Mouse (Mus musculus): ENCODE results near the gene Akt1s1. TPM values are rescaled to one million over a fixed set of nuclear protein-coding genes. Genes with fewer than 3 reads are reported as not detected.
A peak's percentile ranks its signal among the peaks of the same experiment; 100 is the strongest.

Akt1s1 gene
- polyA plus RNA-seq, 1 experiment from 2014 or later: 32.0 TPM

- under 1% methylated on average over 57 of the region's 57 CpGs for WGBS (ENCODE audit: insufficient replicate concordance)
- peak; percentile 22 for ATAC-seq (ENCODE audit: low read depth)
- H3K4me3 ChIP-seq (replicated peaks): peak within 1 kb of the TSS; percentile 74
- peaks cover 63% of the 10 kb centered on the region for H3K4me1 ChIP-seq (replicated peaks)
- DNase-seq: peak; percentile 58
- H3K4me2 ChIP-seq: peak within 1 kb of the TSS; percentile 79
- peak within 1 kb of the TSS; percentile 95 for H3K27ac ChIP-seq
- H3K9ac ChIP-seq: peak within 1 kb of the TSS; percentile 91
- H3K27me3 ChIP-seq: no peaks in the 10 kb centered on the region
- H3K36me3 ChIP-seq: peaks cover 40% of the 10 kb centered on the region
- no peaks in the 10 kb centered on the region for H3K9me3 ChIP-seq (replicated peaks)
These were observed 32.2 kb upstream of the Akt1s1 start, which contains the start of gene Atf5 for GRCm38 (mm10) chr7:44816470-44817021. Atf5 (minus strand) TSS chr7:44816658.

DNA sequence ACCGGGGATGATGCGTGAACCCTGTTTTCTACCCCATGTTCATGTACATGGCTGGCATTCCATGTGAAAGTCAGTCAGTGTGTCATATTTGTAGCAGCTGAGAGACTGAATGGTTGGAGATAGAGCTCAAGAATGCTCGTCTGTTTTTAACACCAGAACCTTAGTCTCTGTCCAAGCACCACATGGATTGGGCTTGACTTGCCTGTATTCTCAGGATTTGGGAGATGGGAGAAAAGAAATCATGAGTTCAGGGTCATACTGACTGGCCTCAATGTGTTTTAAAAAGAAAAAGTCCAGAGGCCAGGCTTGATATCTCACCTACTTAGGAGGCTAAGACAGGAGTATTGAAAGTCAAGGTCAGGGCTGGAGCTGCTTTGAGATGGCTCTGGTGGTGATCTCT is 31.4 kb upstream of the Akt1s1 start:
- 22% methylated on average over 3 of the region's 3 CpGs for WGBS (ENCODE audit: insufficient replicate concordance)

DNA sequence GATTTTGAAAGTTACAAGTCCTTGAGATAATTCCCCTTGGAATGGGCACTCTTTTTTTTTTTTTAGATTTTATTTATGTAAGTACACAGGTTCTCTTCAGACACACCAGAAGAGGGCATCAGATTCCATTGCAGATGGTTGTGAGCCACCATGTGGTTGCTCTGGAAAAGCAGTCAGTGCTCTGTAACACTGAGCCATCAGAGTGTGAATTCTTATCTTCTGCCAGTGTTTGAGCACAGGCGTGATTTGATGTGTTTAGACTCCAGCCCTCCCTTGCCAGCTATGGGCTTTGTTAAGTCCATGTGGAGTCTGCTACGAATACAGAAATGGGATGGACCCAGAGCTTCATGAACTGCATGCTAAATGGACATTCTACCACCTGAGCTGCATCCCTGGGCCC is 30.6 kb upstream of the Akt1s1 start:
- peak overlapping the region; percentile 91 for H3K9ac ChIP-seq

More for the DNA sequence above, 31.4 kb upstream of the Akt1s1 start:
- H3K9me3 ChIP-seq (replicated peaks): no peaks in the 10 kb centered on the region
- peaks cover 70% of the 10 kb centered on the region for H3K4me1 ChIP-seq (replicated peaks)
- no peaks in the 10 kb centered on the region for H3K27me3 ChIP-seq
- H3K9ac ChIP-seq: peak overlapping the region; percentile 91
- DNase-seq (no peak), ATAC-seq (ENCODE audit: low read depth) (no peak)
- peaks cover 44% of the 10 kb centered on the region for H3K36me3 ChIP-seq
- peak overlapping the region; percentile 95 for H3K27ac ChIP-seq
- peak overlapping the region; percentile 74 for H3K4me3 ChIP-seq (replicated peaks)
- peak overlapping the region; percentile 79 for H3K4me2 ChIP-seq

GRCm38 (mm10) chr7:44818751-44819235 is 30.0 kb upstream of the Akt1s1 start:
- Histone ChIP-seq H3K4me2 (peak overlapping the region; percentile 79), H3K4me3 (replicated peaks) (peak overlapping the region; percentile 74), H3K9ac (peak overlapping the region; percentile 91), H3K36me3 (peaks cover 43% of the 10 kb centered on the region), H3K27ac (peak overlapping the region; percentile 95), H3K9me3 (replicated peaks) (no peaks in the 10 kb centered on the region), H3K4me1 (replicated peaks) (peaks cover 83% of the 10 kb centered on the region), H3K27me3 (no peaks in the 10 kb centered on the region)
- ATAC-seq (ENCODE audit: low read depth): no peak
- 42% methylated on average over 6 of the region's 6 CpGs for WGBS (ENCODE audit: insufficient replicate concordance)
- peak; percentile 34 for DNase-seq

More for the DNA sequence above, 30.6 kb upstream of the Akt1s1 start:
- 27% methylated on average over 2 of the region's 2 CpGs for WGBS (ENCODE audit: insufficient replicate concordance)
- Histone ChIP-seq H3K4me1 (replicated peaks) (peaks cover 77% of the 10 kb centered on the region), H3K27me3 (no peaks in the 10 kb centered on the region), H3K4me3 (replicated peaks) (peak overlapping the region; percentile 74), H3K36me3 (peaks cover 44% of the 10 kb centered on the region), H3K27ac (peak overlapping the region; percentile 95), H3K9me3 (replicated peaks) (no peaks in the 10 kb centered on the region), H3K4me2 (peak overlapping the region; percentile 79)
- DNase-seq (no peak), ATAC-seq (ENCODE audit: low read depth) (no peak)

DNA sequence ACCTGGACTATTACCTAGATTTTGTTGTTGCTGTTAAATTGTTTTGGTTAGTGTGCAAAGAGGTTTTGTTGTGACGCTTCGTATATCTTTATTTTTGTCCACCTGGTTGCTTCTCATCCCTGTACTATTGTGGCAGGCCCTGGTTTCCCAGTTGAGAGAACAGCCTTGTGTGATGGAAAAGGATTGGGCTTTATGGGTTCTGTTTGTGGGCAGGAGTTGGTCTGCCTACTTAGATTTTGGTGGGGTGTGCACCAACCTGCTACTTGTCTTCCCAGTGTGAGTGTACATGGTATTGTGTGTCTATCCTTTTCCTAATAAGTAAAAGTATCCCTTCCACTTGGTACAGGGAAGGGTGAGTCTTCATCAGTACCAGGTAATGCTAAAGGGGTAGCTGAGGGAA is 29.4 kb upstream of the Akt1s1 start:
- DNase-seq (no peak), ATAC-seq (ENCODE audit: low read depth) (no peak)
- H3K4me3 ChIP-seq (replicated peaks): peak overlapping the region; percentile 74
- H3K27ac ChIP-seq: peak overlapping the region; percentile 95
- no peaks in the 10 kb centered on the region for H3K27me3 ChIP-seq
- peak overlapping the region; percentile 79 for H3K4me2 ChIP-seq
- WGBS (ENCODE audit: insufficient replicate concordance): 83% methylated on average over 2 of the region's 2 CpGs
- peaks cover 84% of the 10 kb centered on the region for H3K4me1 ChIP-seq (replicated peaks)
- H3K9ac ChIP-seq: peak overlapping the region; percentile 91
- peaks cover 37% of the 10 kb centered on the region for H3K36me3 ChIP-seq
- H3K9me3 ChIP-seq (replicated peaks): no peaks in the 10 kb centered on the region

GRCm38 (mm10) chr7:44819863-44820262 is 28.9 kb upstream of the Akt1s1 start:
- Histone ChIP-seq H3K9me3 (replicated peaks) (no peaks in the 10 kb centered on the region), H3K27ac (peak overlapping the region; percentile 95), H3K27me3 (no peaks in the 10 kb centered on the region), H3K9ac (peak overlapping the region; percentile 91), H3K4me2 (peak overlapping the region; percentile 79), H3K36me3 (peaks cover 34% of the 10 kb centered on the region), H3K4me1 (replicated peaks) (peaks cover 84% of the 10 kb centered on the region), H3K4me3 (replicated peaks) (peak overlapping the region; percentile 74)
- ATAC-seq (ENCODE audit: low read depth): no peak
- no peak for DNase-seq
- WGBS (ENCODE audit: insufficient replicate concordance): 40% methylated on average over 5 of the region's 5 CpGs

DNA sequence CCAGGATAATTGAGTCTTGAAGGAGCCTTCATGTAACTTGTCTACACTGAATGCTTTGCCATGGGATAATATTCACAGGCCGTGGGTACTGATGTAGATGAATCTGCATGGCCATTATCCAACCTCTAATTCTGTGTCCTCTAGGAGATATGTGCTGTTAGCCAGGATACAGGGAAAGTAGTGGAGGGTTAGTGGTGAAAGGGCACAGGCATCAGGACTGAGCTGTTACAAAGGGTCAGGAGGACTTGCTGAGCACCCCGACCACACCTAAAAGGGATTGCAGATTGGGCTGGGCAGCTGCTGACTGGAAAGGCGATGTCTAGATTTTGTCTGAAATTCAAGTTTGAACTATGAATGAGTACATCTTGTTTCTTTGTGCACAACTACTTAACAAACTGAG is 28.3 kb upstream of the Akt1s1 start:
- H3K27ac ChIP-seq: peak overlapping the region; percentile 95
- DNase-seq: no peak
- ATAC-seq (ENCODE audit: low read depth): no peak
- peaks cover 84% of the 10 kb centered on the region for H3K4me1 ChIP-seq (replicated peaks)
- H3K9ac ChIP-seq: peak overlapping the region; percentile 91; the same call in 1 of the 2 replicates
- peak overlapping the region; percentile 79 for H3K4me2 ChIP-seq
- no peaks in the 10 kb centered on the region for H3K27me3 ChIP-seq
- H3K9me3 ChIP-seq (replicated peaks): no peaks in the 10 kb centered on the region
- peaks cover 36% of the 10 kb centered on the region for H3K36me3 ChIP-seq
- H3K4me3 ChIP-seq (replicated peaks): no peak overlapping the region
- 79% methylated on average over 3 of the region's 3 CpGs for WGBS (ENCODE audit: insufficient replicate concordance)

DNA sequence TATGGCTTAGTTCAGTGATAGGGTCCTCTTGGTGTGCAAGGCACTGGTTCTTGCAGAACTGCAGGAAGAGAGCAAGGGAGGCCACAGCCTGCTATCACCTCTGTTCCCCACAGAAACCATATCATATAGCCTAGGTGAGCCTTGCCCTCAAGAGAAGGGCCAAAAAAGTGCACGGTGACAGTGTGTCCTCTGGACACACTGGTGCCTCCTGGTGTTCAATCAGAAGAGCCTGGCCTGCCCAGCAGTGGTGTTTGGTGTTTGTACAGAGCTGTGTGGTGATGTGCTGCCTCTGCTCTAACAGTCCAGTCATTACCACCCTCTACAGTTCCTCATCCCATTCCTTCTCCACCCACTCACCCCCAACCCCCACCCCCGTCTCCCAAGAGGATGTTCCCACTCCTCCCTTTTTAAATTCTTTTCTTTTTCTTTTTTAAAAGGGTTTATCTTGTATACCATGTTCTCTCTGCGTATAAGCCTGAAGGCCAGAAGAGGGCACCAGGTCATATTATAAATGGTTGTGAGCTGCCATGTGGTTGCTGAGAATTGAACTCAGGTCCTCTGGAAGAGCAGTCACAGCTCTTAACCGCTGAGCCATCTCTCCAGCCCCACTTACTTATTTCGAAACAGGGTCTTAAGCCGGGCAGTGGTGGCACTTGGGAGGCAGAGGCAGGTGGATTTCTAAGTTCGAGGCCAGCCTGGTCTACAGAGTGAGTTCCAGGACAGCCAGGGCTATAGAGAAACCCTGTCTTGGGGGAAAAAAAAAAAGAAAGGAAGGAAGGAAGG is 26.9 kb upstream of the Akt1s1 start:
- Histone ChIP-seq H3K27me3 (no peaks in the 10 kb centered on the region), H3K27ac (0 out of 2 replicates have a peak overlapping the region, but pooled peaks have one; percentile 9), H3K9ac (no peak overlapping the region), H3K4me3 (replicated peaks) (no peak overlapping the region), H3K9me3 (replicated peaks) (no peaks in the 10 kb centered on the region), H3K4me1 (replicated peaks) (peaks cover 95% of the 10 kb centered on the region), H3K36me3 (peaks cover 47% of the 10 kb centered on the region), H3K4me2 (no peak overlapping the region)
- no peak for DNase-seq
- 0 out of 2 replicates have a peak, but pooled peaks have one; percentile 18 for ATAC-seq (ENCODE audit: low read depth)
- 68% methylated on average over 7 of the region's 7 CpGs for WGBS (ENCODE audit: insufficient replicate concordance)

DNA sequence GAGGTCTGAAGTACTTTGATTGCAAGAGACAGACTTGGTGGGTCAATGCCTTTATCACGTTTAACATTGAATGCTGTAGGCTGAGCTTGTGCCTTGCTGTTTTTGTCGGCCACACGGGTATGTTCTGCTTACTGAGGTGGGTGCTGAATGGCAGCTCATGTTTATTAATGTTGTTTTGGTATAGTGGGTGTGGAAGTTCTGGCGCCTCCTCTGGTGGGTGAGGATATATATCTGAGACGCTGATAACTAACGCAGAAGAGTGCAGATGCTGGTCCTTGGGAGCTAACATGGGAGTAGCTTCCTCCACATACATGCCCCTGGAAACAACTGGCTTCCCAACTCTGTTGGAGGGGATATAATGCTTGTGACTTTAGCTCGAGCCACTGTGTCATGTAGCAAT is 25.4 kb upstream of the Akt1s1 start:
- Histone ChIP-seq H3K4me2 (no peak overlapping the region), H3K27me3 (no peaks in the 10 kb centered on the region), H3K4me3 (replicated peaks) (no peak overlapping the region), H3K9ac (no peak overlapping the region), H3K9me3 (replicated peaks) (no peaks in the 10 kb centered on the region), H3K27ac (0 out of 2 replicates have a peak overlapping the region, but pooled peaks have one; percentile 11), H3K36me3 (peaks cover 60% of the 10 kb centered on the region), H3K4me1 (replicated peaks) (peaks cover 80% of the 10 kb centered on the region)
- ATAC-seq (ENCODE audit: low read depth) (no peak), DNase-seq (no peak)
- WGBS (ENCODE audit: insufficient replicate concordance): 27% methylated on average over 7 of the region's 7 CpGs

DNA sequence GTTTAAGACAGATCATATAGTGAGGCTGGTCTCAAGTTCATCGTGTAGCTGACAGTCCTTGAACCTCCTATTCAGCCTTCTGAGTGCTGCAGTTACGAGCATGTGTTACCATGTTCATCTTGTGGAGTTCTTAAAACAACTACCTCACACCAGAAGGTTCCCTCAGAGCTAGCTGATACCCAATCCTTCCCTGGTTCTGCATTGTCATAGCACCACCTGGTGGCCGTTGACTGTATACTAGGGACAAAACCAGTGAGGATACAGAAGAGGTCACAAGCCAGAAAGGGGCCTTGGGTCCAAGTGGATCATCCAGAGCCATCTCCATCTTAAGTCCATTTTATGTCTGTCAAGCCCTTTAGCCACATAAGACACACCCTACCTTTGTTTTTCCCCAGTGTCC is 23.9 kb upstream of the Akt1s1 start:
- Histone ChIP-seq H3K4me2 (no peak overlapping the region), H3K9me3 (replicated peaks) (no peaks in the 10 kb centered on the region), H3K27ac (no peak overlapping the region), H3K27me3 (no peaks in the 10 kb centered on the region), H3K4me3 (replicated peaks) (no peak overlapping the region), H3K36me3 (peaks cover 63% of the 10 kb centered on the region), H3K9ac (no peak overlapping the region), H3K4me1 (replicated peaks) (peaks cover 65% of the 10 kb centered on the region)
- ATAC-seq (ENCODE audit: low read depth) (peak; percentile 37; the same call in 1 of the 2 replicates), DNase-seq (peak; percentile 62)
- WGBS (ENCODE audit: insufficient replicate concordance): 21% methylated on average over 3 of the region's 3 CpGs

- Histone ChIP-seq H3K36me3 (peaks cover 75% of the 10 kb centered on the region), H3K27me3 (no peaks in the 10 kb centered on the region), H3K4me3 (replicated peaks) (no peak overlapping the region), H3K27ac (no peak overlapping the region), H3K9ac (no peak overlapping the region), H3K4me1 (replicated peaks) (peaks cover 46% of the 10 kb centered on the region), H3K4me2 (no peak overlapping the region), H3K9me3 (replicated peaks) (no peaks in the 10 kb centered on the region)
- ATAC-seq (ENCODE audit: low read depth): no peak
- no peak for DNase-seq
- WGBS (ENCODE audit: insufficient replicate concordance): 81% methylated on average over 3 of the region's 3 CpGs
These were observed 22.0 kb upstream of the Akt1s1 start for GRCm38 (mm10) chr7:44826771-44827170.
